Mouse (Mus musculus) CH12.LX (cell line): ENCODE measurements at regions not wholly inside any gene's neighbourhood (a gene's known extent, or its start where the extent isn't known, plus 50 kb on each side); places are given as distances from the start of the nearest gene placed in this dataset.

Experiments
- DNase-seq: peaks from one replicate; pipeline ENCODE4 v3.0.0-alpha.2; 2013; ENCODE audit errors: extremely low read depth
- H3K27ac ChIP-seq: 2 replicates; pipeline ENCODE4 v1.5.1; 2012; ENCODE audit warnings: low read depth, mild to moderate bottlenecking, control low read depth, moderate library complexity; ENCODE audit not compliant: insufficient read depth
- H3K27me3 ChIP-seq: replicated peaks from 2 replicates; pipeline ENCODE3; 2012; ENCODE audit warnings: inconsistent platforms
- H3K36me3 ChIP-seq, 2 experiments: replicated peaks in 1 of 2; 2 replicates each; pipeline versions ENCODE3 to v1.6.1; 2012; ENCODE audit warnings: inconsistent platforms in 1 of 2, low read length in 1 of 2, mild to moderate bottlenecking in 1 of 2, mixed read lengths in 1 of 2, moderate library complexity in 1 of 2; ENCODE audit not compliant: control insufficient read depth in 1 of 2, insufficient read depth in 1 of 2
- H3K4me1 ChIP-seq, 2 experiments: 2 replicates each; pipeline ENCODE4 v1.6.1; 2012; ENCODE audit warnings: inconsistent platforms in 1 of 2, moderate library complexity in 1 of 2; ENCODE audit not compliant: insufficient read depth in 2 of 2, control insufficient read depth in 1 of 2
- H3K4me2 ChIP-seq: 2 replicates; pipeline ENCODE4 v1.6.1; 2012; ENCODE audit warnings: low read depth, mild to moderate bottlenecking, control low read depth; ENCODE audit not compliant: poor library complexity, insufficient read depth, severe bottlenecking
- H3K4me3 ChIP-seq, 3 experiments: fragments of 150-350 bp in 1 of 3; sonication (generic) in 1 of 3; replicated peaks in 1 of 3; 2 replicates each; pipeline versions ENCODE3 to v1.5.1; 2011 to 2012; ENCODE audit warnings: low read depth in 2 of 3, low read length in 2 of 3, mild to moderate bottlenecking in 2 of 3, moderate library complexity in 2 of 3, control low read depth in 1 of 3, improper control_type of control experiment in 1 of 3, inconsistent platforms in 1 of 3, mixed read lengths in 1 of 3; ENCODE audit not compliant: poor library complexity in 1 of 3
- H3K79me2 ChIP-seq: replicated peaks from 2 replicates; pipeline ENCODE4 v1.6.1; 2012; ENCODE audit warnings: mild to moderate bottlenecking, moderate library complexity; ENCODE audit not compliant: control insufficient read depth, poor library complexity, insufficient read depth, severe bottlenecking; ENCODE audit errors: extremely low read depth
- H3K9ac ChIP-seq: 2 replicates; pipeline ENCODE4 v1.6.1; 2012; ENCODE audit warnings: low read depth, mild to moderate bottlenecking, control low read depth, moderate library complexity; ENCODE audit not compliant: insufficient read depth
- H3K9me3 ChIP-seq: replicated peaks from 2 replicates; pipeline ENCODE3; 2012; ENCODE audit warnings: low read length, inconsistent platforms, mixed read lengths
- BHLHE40 ChIP-seq: IDR thresholded peaks from 2 replicates; pipeline ENCODE4 v1.6.1; 2011; ENCODE audit warnings: mild to moderate bottlenecking, low read depth, low read length, improper control_type of control experiment
- CHD2 ChIP-seq: IDR thresholded peaks from 2 replicates; pipeline ENCODE4 v1.6.1; 2011; ENCODE audit warnings: low read length, improper control_type of control experiment
- ELF1 ChIP-seq: IDR thresholded peaks from 2 replicates; pipeline ENCODE4 v1.6.1; 2014; ENCODE audit warnings: low read depth, mild to moderate bottlenecking, inconsistent platforms, low read length, improper control_type of control experiment
- EP300 ChIP-seq: IDR thresholded peaks from 2 replicates; pipeline ENCODE4 v1.6.1; 2011; ENCODE audit warnings: low read length, improper control_type of control experiment
- ETS1 ChIP-seq: conservative IDR thresholded peaks from 2 replicates; pipeline ENCODE4 v1.6.1; 2012; ENCODE audit warnings: low read depth, mild to moderate bottlenecking, inconsistent platforms, low read length, improper control_type of control experiment, moderate library complexity
- GABPA ChIP-seq: IDR thresholded peaks from 2 replicates; pipeline ENCODE4 v1.6.1; 2012; ENCODE audit warnings: low read depth, low read length, improper control_type of control experiment, inconsistent platforms; ENCODE audit not compliant: insufficient replicate concordance
- HCFC1 ChIP-seq: IDR thresholded peaks from 2 replicates; pipeline ENCODE4 v1.6.1; 2012; ENCODE audit warnings: low read depth, mild to moderate bottlenecking, inconsistent platforms, low read length, improper control_type of control experiment
- IRF4 ChIP-seq: IDR thresholded peaks from 2 replicates; pipeline ENCODE4 v1.6.1; 2014; ENCODE audit warnings: low read depth, mild to moderate bottlenecking, inconsistent platforms, low read length, improper control_type of control experiment
- JUND ChIP-seq: conservative IDR thresholded peaks from 2 replicates; pipeline ENCODE4 v1.6.1; 2011; ENCODE audit warnings: low read depth, low read length, improper control_type of control experiment
- MAFK ChIP-seq: IDR thresholded peaks from 2 replicates; pipeline ENCODE4 v1.6.1; 2011; ENCODE audit warnings: low read length, improper control_type of control experiment; ENCODE audit not compliant: insufficient replicate concordance
- MAX ChIP-seq: IDR thresholded peaks from 2 replicates; pipeline ENCODE4 v1.6.1; 2011; ENCODE audit warnings: low read length, improper control_type of control experiment
- MAZ ChIP-seq: IDR thresholded peaks from 2 replicates; pipeline ENCODE4 v1.6.1; 2012; ENCODE audit warnings: low read depth, mild to moderate bottlenecking, inconsistent platforms, low read length, improper control_type of control experiment, moderate library complexity
- MXI1 ChIP-seq: IDR thresholded peaks from 2 replicates; pipeline ENCODE4 v1.6.1; 2011; ENCODE audit warnings: mild to moderate bottlenecking, low read depth, low read length, improper control_type of control experiment
- MYC ChIP-seq: IDR thresholded peaks from 2 replicates; pipeline ENCODE4 v1.6.1; 2011; ENCODE audit warnings: low read depth, mild to moderate bottlenecking, improper control_type of control experiment, low read length
- NELFE ChIP-seq: IDR thresholded peaks from 2 replicates; pipeline ENCODE4 v1.6.1; 2011; ENCODE audit warnings: low read depth, low read length, improper control_type of control experiment
- NRF1 ChIP-seq: IDR thresholded peaks from 2 replicates; pipeline ENCODE4 v1.6.1; 2014; ENCODE audit warnings: low read depth, mild to moderate bottlenecking, inconsistent platforms, low read length, improper control_type of control experiment, moderate library complexity
- POLR2A ChIP-seq: IDR thresholded peaks from 2 replicates; pipeline ENCODE4 v1.6.1; 2011; ENCODE audit warnings: low read depth, mild to moderate bottlenecking, improper control_type of control experiment, low read length
- RCOR1 ChIP-seq: conservative IDR thresholded peaks from 2 replicates; pipeline ENCODE4 v1.6.1; 2012; ENCODE audit warnings: low read depth, mild to moderate bottlenecking, inconsistent platforms, low read length, improper control_type of control experiment
- SIN3A ChIP-seq: IDR thresholded peaks from 2 replicates; pipeline ENCODE4 v1.6.1; 2012; ENCODE audit warnings: low read length, improper control_type of control experiment, inconsistent platforms
- SMC3 ChIP-seq: IDR thresholded peaks from 2 replicates; pipeline ENCODE4 v1.6.1; 2011; ENCODE audit warnings: low read depth, low read length, improper control_type of control experiment
- TBP ChIP-seq: conservative IDR thresholded peaks from 2 replicates; pipeline ENCODE4 v1.6.1; 2011; ENCODE audit warnings: low read depth, low read length, improper control_type of control experiment
- TCF12 ChIP-seq: IDR thresholded peaks from 2 replicates; pipeline ENCODE4 v1.6.1; 2014; ENCODE audit warnings: low read depth, mild to moderate bottlenecking, inconsistent platforms, low read length, improper control_type of control experiment
- USF1 ChIP-seq: IDR thresholded peaks from 2 replicates; pipeline ENCODE4 v1.6.1; 2014; ENCODE audit warnings: low read depth, mild to moderate bottlenecking, inconsistent platforms, low read length, improper control_type of control experiment
- ZKSCAN1 ChIP-seq: IDR thresholded peaks from 2 replicates; pipeline ENCODE4 v1.6.1; 2012; ENCODE audit warnings: low read depth, inconsistent platforms, low read length, improper control_type of control experiment, borderline replicate concordance
- ZMIZ1 ChIP-seq: IDR thresholded peaks from 2 replicates; pipeline ENCODE4 v1.6.1; 2012; ENCODE audit warnings: low read depth, mild to moderate bottlenecking, inconsistent platforms, low read length, improper control_type of control experiment
- dilution Hi-C: fragments of 300-500 bp; cut with MboI; formaldehyde crosslinking; loops from 2 replicates; pipeline ENCODE4 v1.14.3; 2020; ENCODE audit warnings: low sequenced_read_pairs; ENCODE audit not compliant: extremely low pct_unique_long_range_greater_than_20kb, extremely low pct_ligation_motif_present
- in situ Hi-C: fragments of 300-500 bp; cut with MboI; formaldehyde crosslinking; loops from 3 replicates; pipeline ENCODE4 v1.14.3; 2019; ENCODE audit warnings: low sequenced_read_pairs, low pct_ligation_motif_present, low pct_unique_long_range_greater_than_20kb, mixed read lengths

DNA sequence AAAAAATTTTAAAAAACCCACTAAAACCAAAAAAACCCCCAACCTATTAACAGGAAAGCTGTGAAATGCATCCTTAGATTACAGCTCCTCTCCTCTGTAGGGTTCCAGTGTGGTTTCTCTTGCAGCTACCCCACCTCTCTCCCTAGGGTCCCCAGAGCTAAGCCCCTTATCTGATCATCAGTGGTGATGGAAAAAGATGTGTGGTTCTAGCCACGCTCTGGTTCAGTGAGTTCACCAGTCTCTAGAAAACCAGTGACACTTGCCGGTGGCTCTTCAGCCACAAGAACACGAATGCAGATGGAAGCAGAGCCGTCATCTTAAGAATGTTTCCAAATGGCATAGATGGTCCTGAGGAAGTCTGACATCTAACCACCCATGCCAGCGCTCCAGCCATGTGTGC lies 111.1 kb upstream of the Tpm1 start:
- Histone ChIP-seq H3K79me2 (no peaks in the 10 kb centered on the region), H3K4me1 (peaks cover 21 to 63% of the 10 kb centered on the region in 2 experiments), H3K36me3 (no peaks in the 10 kb centered on the region), H3K4me3 (no peak overlapping the region), H3K9me3 (no peaks in the 10 kb centered on the region), H3K27me3 (no peaks in the 10 kb centered on the region), H3K9ac (no peak overlapping the region), H3K27ac (peak overlapping the region; percentile 79), H3K4me2 (peak overlapping the region; percentile 26; the same call in 1 of the 2 replicates)
- TF ChIP-seq NELFE: no peak
- no peak for TF ChIP-seq ZKSCAN1
- TF ChIP-seq TCF12: peak; percentile 55
- TF ChIP-seq MXI1: peak; percentile 28; the same call in 1 of the 2 replicates
- TF ChIP-seq ETS1: peak; percentile 32
- TF ChIP-seq HCFC1: no peak
- TF ChIP-seq IRF4: 0 out of 2 replicates have a peak, but pooled peaks have one; percentile 27
- no peak for TF ChIP-seq GABPA
- no peak; the same call in 1 of the 2 replicates for TF ChIP-seq ZMIZ1
- TF ChIP-seq RCOR1: no peak
- peak; percentile 40; the same call in 1 of the 2 replicates for TF ChIP-seq CHD2
- peak; percentile 51; the same call in 1 of the 2 replicates for TF ChIP-seq MAFK
- no peak for TF ChIP-seq TBP
- TF ChIP-seq BHLHE40: peak; percentile 49
- no peak for TF ChIP-seq JUND
- TF ChIP-seq POLR2A: no peak
- peak; percentile 23; the same call in 1 of the 2 replicates for TF ChIP-seq SIN3A
- 0 out of 2 replicates have a peak, but pooled peaks have one; percentile 49 for TF ChIP-seq MAX
- TF ChIP-seq USF1: no peak
- TF ChIP-seq SMC3: no peak; the same call in 1 of the 2 replicates
- no peak for TF ChIP-seq MYC
- no peak for TF ChIP-seq MAZ
- no peak for TF ChIP-seq ELF1
- TF ChIP-seq NRF1: no peak
- TF ChIP-seq EP300: peak; percentile 85
- in situ Hi-C loops (no loop called here), dilution Hi-C loops (no loop called here)
- peak; percentile 90 for DNase-seq
